Mouse (Mus musculus): ENCODE data around the gene Olfr576.

Olfr576 gene

DNA sequence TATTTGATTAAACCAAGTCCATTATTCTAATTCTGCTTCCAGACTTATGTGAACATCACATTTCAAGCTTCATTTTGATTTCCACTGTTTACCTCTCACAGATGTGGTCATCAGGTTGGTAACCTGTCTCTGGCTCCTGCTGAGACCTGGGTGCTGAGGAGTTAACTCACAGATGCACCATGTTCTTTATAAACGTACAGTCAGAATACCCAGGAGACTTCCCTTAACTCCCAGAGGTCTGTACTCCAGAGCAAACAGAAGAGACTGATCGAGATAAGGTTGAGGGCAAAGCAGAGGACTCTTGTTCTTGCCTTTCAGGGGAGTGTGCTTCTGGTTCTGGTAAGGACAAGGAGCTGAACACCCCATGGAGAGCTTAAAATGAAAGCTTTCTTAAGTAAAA is at the start of gene Olfr576:
Gene Olfr576, plus strand, starts transcription at position 301 of the 400 bp plus-strand sequence.
- no peak for DNase-seq

DNA sequence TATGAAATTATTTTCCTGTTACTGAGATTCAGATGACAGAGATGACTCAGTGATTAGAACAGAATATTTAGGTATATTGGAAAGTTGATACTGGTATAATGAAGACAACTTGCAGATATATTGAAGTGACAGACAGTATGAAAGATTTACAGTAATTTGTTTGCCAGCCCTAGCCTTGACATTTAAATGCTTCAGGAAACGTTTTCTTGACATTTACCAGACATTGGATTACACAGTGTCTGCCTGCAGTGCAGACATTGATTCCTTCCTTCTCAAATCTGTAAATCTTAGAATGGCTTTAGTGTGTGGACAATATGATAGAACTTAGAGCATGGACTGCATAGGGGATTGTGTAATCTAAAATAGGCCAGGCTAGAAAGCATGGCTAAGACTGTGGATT is 47.2 kb upstream of the Olfr576 start:
- DNase-seq = no peak

DNA sequence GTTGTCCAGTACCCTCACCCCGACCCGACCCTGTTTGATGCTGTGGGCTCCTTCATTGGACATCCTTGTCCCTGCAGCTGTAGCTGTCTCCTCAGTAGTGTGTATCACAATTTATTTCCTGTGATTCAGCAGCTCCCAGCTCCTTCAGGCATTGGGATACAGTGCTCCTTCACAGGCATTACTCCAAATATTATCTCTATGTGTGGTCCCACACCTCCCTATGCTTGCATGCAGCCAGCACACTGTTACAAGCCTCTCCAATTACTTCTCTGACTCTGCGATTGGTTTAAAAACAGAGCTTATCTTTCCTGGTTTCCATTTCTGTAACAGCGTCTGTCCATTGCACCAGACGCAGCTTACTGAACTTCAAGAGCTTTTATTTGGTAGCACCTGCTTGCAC is 46.1 kb upstream of the Olfr576 start:
- no peak for DNase-seq

DNA sequence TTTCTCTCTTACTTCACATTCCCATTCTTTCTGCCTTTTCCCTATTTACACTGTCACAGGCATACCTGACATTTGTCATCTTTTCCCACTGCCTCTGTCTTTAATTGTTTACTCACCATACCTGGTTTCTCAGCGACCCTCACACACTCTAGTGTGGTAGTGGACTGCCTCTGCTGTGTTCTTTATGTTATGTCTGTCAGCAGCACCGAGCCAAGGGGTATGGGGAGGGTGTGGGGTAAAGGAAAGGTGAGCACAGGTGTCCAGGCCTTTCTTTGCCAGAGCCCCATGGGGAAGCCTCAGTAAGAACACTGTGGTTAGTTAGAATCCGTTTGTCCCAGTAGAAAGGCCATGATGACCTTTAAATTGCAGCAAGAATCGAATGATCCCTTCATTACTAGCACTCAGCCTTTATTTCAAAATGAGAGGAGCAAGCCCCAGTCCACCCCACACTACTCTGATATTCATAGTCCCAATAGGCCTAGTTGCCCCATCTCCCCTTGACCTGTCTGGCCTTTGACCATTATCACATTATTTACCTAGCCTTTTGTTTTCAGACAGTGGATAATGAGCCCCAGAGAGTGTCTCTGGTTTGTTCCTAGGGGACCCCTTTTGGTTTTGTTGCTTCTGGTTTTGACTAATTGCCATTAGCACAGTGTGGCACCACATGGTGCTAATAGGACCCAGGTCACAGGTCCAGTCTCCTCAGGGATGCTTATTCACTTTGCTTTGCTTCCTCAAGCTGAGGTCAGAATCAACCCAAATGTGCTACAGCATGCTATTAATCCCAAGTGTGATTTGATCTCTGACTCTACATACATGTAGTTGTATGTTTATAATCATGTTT is 45.2 kb upstream of the Olfr576 start, which contains the start of gene Olfr571:
Gene Olfr571, minus strand, starts transcription at position 505 of the 844 bp plus-strand sequence.
- peak; percentile 5 for DNase-seq

DNA sequence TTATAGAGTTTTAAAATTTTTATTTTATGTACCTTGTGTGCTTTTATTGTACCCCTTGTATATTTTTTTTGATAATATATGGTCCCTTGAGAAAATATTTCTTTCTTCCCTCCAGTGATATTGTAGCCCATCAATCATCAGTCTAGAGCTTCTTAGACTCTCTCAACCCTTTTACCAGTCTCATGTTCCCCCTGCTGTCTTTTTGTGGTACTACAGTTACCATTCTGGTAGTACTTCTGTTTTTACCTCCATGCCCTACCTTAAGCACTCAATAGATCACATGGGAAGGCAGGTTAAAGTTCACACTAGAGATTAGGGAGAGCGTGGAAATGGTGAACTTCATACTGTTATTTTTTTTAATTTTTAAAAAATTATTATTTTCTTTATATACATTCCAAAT is 42.8 kb upstream of the Olfr576 start:
- DNase-seq = peak; percentile 72

DNA sequence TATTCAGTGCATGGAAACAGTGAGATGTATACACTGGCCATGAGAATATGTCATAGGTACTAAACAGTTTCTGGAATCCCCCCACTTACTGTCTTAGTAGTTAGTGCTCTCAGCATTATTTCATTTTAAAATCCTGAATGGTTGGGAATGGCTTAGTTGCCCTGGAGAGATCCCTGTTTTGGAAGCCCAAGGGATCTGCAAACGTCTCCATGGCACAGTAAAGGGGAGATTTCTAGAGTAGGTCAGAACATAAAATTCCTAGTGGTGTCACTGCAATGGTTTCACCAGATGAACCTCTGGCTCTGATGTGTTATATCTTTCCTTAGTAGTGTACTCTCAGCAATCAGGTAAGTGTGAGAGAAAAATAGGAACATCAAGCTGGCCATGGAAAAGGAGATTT is 38.4 kb upstream of the Olfr576 start, which contains the start of gene Olfr572:
Gene Olfr572, plus strand, starts transcription at position 301 of the 400 bp plus-strand sequence.
- no peak for DNase-seq

DNA sequence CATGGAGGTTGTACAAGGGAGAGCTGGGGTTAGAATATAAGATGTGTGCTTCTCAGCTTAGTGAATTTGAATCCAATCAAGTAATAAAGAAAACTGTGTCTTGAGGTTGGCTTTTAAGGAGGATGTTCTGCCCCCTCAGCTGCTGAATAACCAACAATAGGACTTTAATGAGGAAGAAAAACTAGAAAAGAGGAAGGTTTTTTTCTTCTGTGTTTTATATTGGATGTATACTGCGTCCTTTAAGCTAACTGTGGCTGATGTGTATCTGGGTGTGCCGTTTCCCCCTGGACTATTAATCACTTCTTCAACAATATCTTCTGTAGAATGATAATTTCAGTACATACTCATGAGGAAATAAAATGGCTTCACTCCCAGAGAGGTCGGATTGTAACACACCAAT is 35.4 kb upstream of the Olfr576 start:
- no peak for DNase-seq

DNA sequence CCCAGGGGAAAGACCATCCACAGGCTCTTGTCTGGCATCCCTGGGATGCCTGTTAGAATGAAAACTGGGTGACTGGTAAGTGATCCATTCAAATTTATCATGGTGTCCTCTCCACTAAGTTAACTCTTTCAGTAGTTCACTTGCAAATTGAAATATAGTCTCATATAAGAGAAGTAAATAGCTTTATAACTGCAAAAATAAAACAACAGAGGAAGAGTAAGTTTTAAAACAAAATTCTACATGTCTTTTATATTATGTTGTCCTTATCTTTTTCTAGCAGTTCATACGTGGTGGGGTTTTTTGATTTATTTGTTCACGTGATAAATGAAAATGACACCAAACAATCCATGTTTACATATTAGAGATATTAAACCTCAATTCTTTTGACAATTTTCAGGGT is 20.0 kb upstream of the Olfr576 start, which contains the start of gene Olfr573-ps1:
Gene Olfr573-ps1, minus strand, starts transcription at position 101 of the 400 bp plus-strand sequence.
- no peak for DNase-seq

DNA sequence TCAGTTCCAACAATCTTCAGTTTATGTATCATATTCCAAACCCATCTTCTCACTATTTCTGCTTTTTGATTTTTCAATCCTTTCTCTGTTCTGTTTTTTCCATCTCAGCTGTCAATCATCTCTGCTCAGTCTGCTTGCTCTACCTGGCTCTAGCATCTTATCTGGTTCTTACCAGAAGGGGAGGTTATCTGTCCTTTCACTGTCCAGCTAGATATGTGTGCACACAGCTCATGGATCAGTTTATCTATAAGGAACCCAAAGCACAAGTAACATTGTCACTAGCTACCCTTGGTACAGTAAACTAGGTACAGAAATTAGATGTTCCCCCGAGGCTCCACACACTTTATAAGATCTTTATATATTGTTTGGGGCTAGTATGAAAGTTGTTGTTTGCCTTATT is 19.0 kb upstream of the Olfr576 start:
- DNase-seq = no peak

DNA sequence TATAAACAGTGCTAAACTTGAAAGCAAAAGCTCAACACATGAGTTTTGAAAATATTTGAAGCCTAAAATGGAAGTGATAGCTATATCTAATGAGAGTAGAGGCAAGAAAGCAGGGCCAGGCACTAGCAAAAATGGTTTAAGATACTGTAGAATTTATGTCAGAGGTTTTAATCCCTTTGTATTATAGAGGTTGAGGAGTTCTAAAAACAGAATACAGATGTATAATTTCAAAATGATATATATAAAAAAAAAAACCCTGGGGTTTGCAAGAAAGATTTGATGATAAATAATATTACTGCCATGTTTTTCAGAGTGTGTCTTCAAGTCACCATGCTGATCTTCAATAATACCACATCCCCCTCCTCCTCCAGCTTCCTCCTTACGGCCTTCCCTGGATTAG is 14.3 kb upstream of the Olfr576 start, which contains the start of gene Olfr574:
Gene Olfr574, plus strand, starts transcription at position 301 of the 400 bp plus-strand sequence.
- no peak for DNase-seq

DNA sequence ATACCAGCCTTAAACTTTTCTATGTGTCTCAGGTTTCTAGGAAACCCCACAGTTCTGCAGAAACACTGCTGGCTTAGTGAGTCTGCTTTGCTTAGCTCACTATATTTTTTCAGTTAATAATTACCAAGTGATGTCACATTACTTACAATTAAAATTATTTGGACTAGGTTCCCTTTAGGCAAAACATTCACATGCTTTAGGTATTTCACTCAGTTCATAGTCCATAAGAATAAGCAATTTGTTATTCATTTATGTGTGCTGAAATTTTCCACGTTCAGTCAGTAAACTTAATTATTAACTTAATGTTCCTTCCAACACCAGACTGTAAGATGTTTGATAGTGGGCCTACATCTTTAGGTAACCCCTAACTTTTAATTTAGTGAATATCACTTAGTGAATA is 11.7 kb upstream of the Olfr576 start:
- DNase-seq = no peak

DNA sequence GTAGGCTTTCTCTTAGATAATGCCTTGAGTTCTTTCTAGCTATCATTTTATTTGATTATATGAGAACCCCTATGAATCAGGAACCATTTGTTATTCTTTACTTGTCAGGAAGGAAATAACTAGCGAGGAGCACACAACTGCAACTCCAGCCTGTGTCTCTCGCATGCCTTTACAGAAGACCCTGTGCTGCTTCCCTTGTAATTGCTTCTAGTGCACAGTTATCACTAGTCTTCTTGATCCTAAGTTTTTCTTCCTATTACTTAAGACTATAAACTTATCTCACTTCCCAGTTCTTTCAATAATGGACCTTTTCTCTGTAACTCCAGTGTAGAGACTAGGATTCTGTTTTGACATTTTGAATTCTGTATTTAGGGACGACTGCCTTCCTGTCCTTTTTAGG is 4.3 kb upstream of the Olfr576 start:
- no peak for DNase-seq

DNA sequence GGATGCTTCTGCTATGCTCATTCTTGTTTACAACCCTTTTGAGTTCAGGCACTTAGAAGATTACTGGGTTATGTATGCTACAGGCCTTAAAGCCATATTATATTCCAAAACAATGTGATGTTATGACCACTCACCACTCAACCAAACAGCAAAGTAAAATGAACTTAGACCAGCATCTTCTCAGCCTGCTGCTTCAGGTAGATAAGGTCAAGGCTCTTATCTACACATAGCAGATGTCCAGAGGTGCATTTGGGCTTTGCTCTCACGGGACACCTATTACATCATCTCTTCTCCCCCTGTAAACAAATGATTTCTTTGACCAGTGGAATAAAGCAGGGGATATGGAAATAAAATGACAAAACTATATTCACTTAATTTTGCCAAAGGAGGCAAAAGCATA is 3.9 kb upstream of the Olfr576 start, which contains the start of gene Olfr575:
Gene Olfr575, minus strand, starts transcription at position 183 of the 400 bp plus-strand sequence.
- DNase-seq = no peak

DNA sequence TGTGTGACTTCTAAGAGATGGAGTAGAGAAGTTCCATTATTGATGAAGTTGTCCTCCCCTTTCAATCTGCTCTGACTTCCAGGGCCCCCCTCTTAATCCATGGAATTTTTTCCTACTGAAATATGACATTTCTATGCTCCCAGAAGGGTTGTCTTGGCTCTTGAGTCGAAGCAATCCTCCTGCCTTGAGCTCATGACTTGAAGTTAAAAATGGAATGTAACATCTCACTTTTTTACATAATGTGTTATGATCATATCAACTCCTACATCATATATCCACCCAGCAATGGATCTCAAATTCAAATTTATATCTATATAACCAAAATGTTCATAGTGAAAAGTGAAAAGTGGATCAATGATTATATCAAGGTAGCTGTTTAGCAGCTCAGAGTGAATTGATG is 11.9 kb downstream of the Olfr576 start:
- no peak for DNase-seq

DNA sequence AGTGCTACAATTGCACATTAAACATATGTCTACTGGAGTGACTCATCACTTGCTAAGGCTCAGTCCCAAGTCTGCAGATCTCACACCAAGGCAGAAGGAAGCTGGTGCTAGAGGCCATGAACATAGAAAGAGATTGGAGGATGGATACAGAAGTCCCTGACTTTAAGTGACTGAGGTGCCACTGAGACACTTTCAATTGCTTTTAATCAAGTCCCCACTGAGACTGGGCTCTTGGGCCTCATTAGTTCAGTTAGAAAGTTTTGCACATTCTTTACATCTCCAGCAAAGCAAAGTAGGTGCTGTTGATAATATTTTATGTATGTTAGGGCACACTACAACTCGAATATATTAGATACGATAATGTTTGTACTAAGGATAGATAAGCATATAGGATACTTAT is 13.4 kb downstream of the Olfr576 start, which contains the start of gene Olfr577:
Gene Olfr577, minus strand, starts transcription at position 101 of the 400 bp plus-strand sequence.
- no peak for DNase-seq

DNA sequence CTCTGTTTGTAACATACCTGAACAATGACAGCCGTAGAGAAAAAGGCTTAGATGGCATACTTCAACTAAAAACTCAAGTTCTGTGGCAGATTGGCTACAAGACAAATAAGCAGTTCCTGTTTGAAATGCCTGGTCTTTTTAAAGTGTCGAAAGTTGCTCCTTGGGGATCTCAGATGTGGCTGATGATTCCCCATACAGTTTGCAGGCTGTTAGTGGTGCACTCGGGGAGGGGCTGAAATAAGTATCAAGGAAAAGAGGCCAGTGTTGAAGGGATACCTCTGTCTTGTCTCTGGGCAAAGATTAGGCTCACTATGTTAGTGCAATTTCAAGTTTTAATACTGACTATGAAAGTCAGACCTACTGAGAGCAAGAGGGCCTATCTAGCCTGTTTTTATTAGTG is 26.8 kb downstream of the Olfr576 start, which contains the start of gene Olfr578:
Gene Olfr578, minus strand, starts transcription at position 101 of the 400 bp plus-strand sequence.
- no peak for DNase-seq
